Mouse (Mus musculus) retina, postnatal 7 days (tissue): ENCODE measurements around the gene Myo1b.

Experiments
- DNase-seq: peaks from one replicate; pipeline ENCODE4 v3.0.0-alpha.2; 2012; ENCODE audit warnings: low read depth, low spot score

The Myo1b gene

GRCm38 (mm10) chr1:51915576-51916156 is at the start of gene Myo1b:
Gene Myo1b, minus strand, starts transcription at chr1:51916071.
- peak; percentile 35 for DNase-seq

GRCm38 (mm10) chr1:51964647-51965046 is 48.8 kb upstream of the Myo1b start:
- no peak for DNase-seq

- DNase-seq: no peak
Observed at GRCm38 (mm10) chr1:51947116-51947515, 31.2 kb upstream of the Myo1b start.

GRCm38 (mm10) chr1:51944755-51945154 is 28.9 kb upstream of the Myo1b start:
- DNase-seq: peak; percentile 45

GRCm38 (mm10) chr1:51938357-51938756 is 22.5 kb upstream of the Myo1b start:
- no peak for DNase-seq

GRCm38 (mm10) chr1:51935006-51935405 is 19.1 kb upstream of the Myo1b start:
- DNase-seq: no peak

- DNase-seq: no peak
Observed at GRCm38 (mm10) chr1:51934176-51934924, 18.5 kb upstream of the Myo1b start.

GRCm38 (mm10) chr1:51932826-51933225 is 17.0 kb upstream of the Myo1b start:
- DNase-seq: no peak

GRCm38 (mm10) chr1:51931561-51931960 is 15.7 kb upstream of the Myo1b start:
- DNase-seq: no peak

- no peak for DNase-seq
Observed at GRCm38 (mm10) chr1:51930584-51930983, 14.7 kb upstream of the Myo1b start.

GRCm38 (mm10) chr1:51929557-51929956 is 13.7 kb upstream of the Myo1b start:
- DNase-seq: no peak

- no peak for DNase-seq
Observed at GRCm38 (mm10) chr1:51922820-51923219, 6.9 kb upstream of the Myo1b start.

- DNase-seq: no peak
Observed at GRCm38 (mm10) chr1:51916276-51916675, 405 bp upstream of the Myo1b start.

- peak; percentile 14 for DNase-seq
Observed at GRCm38 (mm10) chr1:51915051-51915575, 758 bp downstream of the Myo1b start.

GRCm38 (mm10) chr1:51914095-51914494 is 1.8 kb downstream of the Myo1b start:
- DNase-seq: no peak

- DNase-seq: no peak
Observed at GRCm38 (mm10) chr1:51913071-51913814, 2.6 kb downstream of the Myo1b start.

GRCm38 (mm10) chr1:51911331-51911730 is 4.5 kb downstream of the Myo1b start:
- no peak for DNase-seq

GRCm38 (mm10) chr1:51909204-51909603 is 6.7 kb downstream of the Myo1b start:
- DNase-seq: no peak

GRCm38 (mm10) chr1:51907821-51908220 is 8.1 kb downstream of the Myo1b start:
- no peak for DNase-seq

- no peak for DNase-seq
Observed at GRCm38 (mm10) chr1:51906206-51906906, 9.5 kb downstream of the Myo1b start.

GRCm38 (mm10) chr1:51905073-51905472 is 10.8 kb downstream of the Myo1b start:
- no peak for DNase-seq

GRCm38 (mm10) chr1:51897160-51897572 is 18.7 kb downstream of the Myo1b start:
- no peak for DNase-seq
